Mouse (Mus musculus): ENCODE data around the gene Fau.

Gene Fau

GRCm38 (mm10) chr19:6045366-6046293 is 12.0 kb upstream of the Fau start:
- no peak for DNase-seq (ENCODE audit: low read depth, low spot score)

- peak; percentile 97 for DNase-seq (ENCODE audit: low read depth, low spot score)
Measured at GRCm38 (mm10) chr19:6046294-6047153, 11.1 kb upstream of the Fau start, which contains the start of gene Syvn1. TSS of gene Syvn1 (plus strand) at chr19:6046576.

- DNase-seq (ENCODE audit: low read depth, low spot score) = no peak
Measured at GRCm38 (mm10) chr19:6047154-6047898, 10.3 kb upstream of the Fau start.

GRCm38 (mm10) chr19:6047899-6048166 is 9.8 kb upstream of the Fau start:
- DNase-seq (ENCODE audit: low read depth, low spot score) = no peak

GRCm38 (mm10) chr19:6048681-6049410 is 8.8 kb upstream of the Fau start:
- DNase-seq (ENCODE audit: low read depth, low spot score) = no peak

- no peak for DNase-seq (ENCODE audit: low read depth, low spot score)
Measured at GRCm38 (mm10) chr19:6052516-6052915, 5.1 kb upstream of the Fau start.

GRCm38 (mm10) chr19:6054296-6054695 is 3.3 kb upstream of the Fau start:
- no peak for DNase-seq (ENCODE audit: low read depth, low spot score)

GRCm38 (mm10) chr19:6056696-6057095 is 948 bp upstream of the Fau start:
- DNase-seq (ENCODE audit: low read depth, low spot score) = no peak

GRCm38 (mm10) chr19:6058513-6058912 is 869 bp downstream of the Fau start:
- DNase-seq (ENCODE audit: low read depth, low spot score) = no peak

GRCm38 (mm10) chr19:6058966-6059365 is 1.3 kb downstream of the Fau start:
- no peak for DNase-seq (ENCODE audit: low read depth, low spot score)

- DNase-seq (ENCODE audit: low read depth, low spot score) = peak; percentile 92
Measured at GRCm38 (mm10) chr19:6061021-6061533, 3.4 kb downstream of the Fau start, which contains the start of gene Znhit2. TSS of gene Znhit2 (plus strand) at chr19:6061192.

GRCm38 (mm10) chr19:6061641-6062302 is 4.1 kb downstream of the Fau start:
- DNase-seq (ENCODE audit: low read depth, low spot score) = no peak

GRCm38 (mm10) chr19:6062418-6062817 is 4.8 kb downstream of the Fau start:
- no peak for DNase-seq (ENCODE audit: low read depth, low spot score)

- no peak for DNase-seq (ENCODE audit: low read depth, low spot score)
Measured at GRCm38 (mm10) chr19:6063081-6063480, 5.4 kb downstream of the Fau start.

GRCm38 (mm10) chr19:6066571-6066970 is 8.9 kb downstream of the Fau start:
- no peak for DNase-seq (ENCODE audit: low read depth, low spot score)

- DNase-seq (ENCODE audit: low read depth, low spot score) = peak; percentile 85
Measured at GRCm38 (mm10) chr19:6067011-6067723, 9.5 kb downstream of the Fau start.

GRCm38 (mm10) chr19:6067724-6068415 is 10.2 kb downstream of the Fau start, which contains the start of gene Tm7sf2:
TSS of gene Tm7sf2 (minus strand) at chr19:6068373.
- DNase-seq (ENCODE audit: low read depth, low spot score) = peak; percentile 86

- DNase-seq (ENCODE audit: low read depth, low spot score) = no peak
Measured at GRCm38 (mm10) chr19:6068951-6069350, 11.3 kb downstream of the Fau start.

GRCm38 (mm10) chr19:6069851-6070250 is 12.2 kb downstream of the Fau start:
- no peak for DNase-seq (ENCODE audit: low read depth, low spot score)

Measured in forelimb bud, embryonic 11.5 days (tissue).